Mouse (Mus musculus) brain, embryonic 14.5 days (tissue): ENCODE measurements around the gene Prr5l. TPM values are rescaled to one million over a fixed set of nuclear protein-coding genes. Genes with fewer than 3 reads are reported as not detected.
A peak's percentile ranks its signal among the peaks of the same experiment; 100 is the strongest.

Source experiments
- DNase-seq: peaks from one replicate; pipeline ENCODE4 v3.0.0-alpha.2; 2011; ENCODE audit warnings: low read depth
- CTCF ChIP-seq: fragments of 200-500 bp; IDR thresholded peaks from 2 replicates; pipeline ENCODE4 v1.5.1; 2012; ENCODE audit warnings: inconsistent platforms, mild to moderate bottlenecking, moderate library complexity, borderline replicate concordance; ENCODE audit not compliant: insufficient read depth, insufficient read length; ENCODE audit errors: extremely low read depth
- POLR2A ChIP-seq: fragments of 200-500 bp; IDR thresholded peaks from 2 replicates; pipeline ENCODE4 v1.6.1; 2012; ENCODE audit warnings: mild to moderate bottlenecking, inconsistent platforms, borderline replicate concordance; ENCODE audit not compliant: poor library complexity, insufficient read depth, insufficient read length, severe bottlenecking; ENCODE audit errors: extremely low read depth
- polyA plus RNA-seq: library from polyadenylated mRNA; depleted of rRNA; stranded (reverse); fragments of >200 nt; gene quantifications from 2 replicates; pipeline ENCODE4 v1.2.3, GENCODE M21; 2012; rRNA removed

Prr5l gene
- 4.1 and 4.7 TPM in 2 replicates for polyA plus RNA-seq

DNA sequence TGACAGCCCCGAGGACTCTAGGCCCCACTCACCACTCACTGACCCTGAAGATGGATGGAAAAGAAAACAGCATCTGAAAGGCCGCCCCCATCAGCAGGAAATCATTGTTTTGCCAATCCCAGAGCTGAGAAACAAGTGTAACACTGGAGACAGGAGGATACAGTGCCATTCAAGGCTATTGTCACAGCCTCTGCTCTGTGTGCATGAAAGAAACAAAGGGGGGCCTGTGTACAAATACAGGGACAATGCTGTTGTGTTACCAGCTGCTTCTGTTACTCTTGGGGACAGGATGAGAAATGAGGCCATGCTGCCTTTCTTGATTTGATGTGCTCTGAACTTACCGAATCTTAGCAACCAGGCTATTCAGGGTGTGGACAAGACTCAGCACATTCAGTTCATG lies at the start of gene Prr5l:
Prr5l (minus strand) TSS at position 30 of the 400 bp plus-strand sequence.
- no peak for DNase-seq
- TF ChIP-seq CTCF, result no peak
- no peak for TF ChIP-seq POLR2A

DNA sequence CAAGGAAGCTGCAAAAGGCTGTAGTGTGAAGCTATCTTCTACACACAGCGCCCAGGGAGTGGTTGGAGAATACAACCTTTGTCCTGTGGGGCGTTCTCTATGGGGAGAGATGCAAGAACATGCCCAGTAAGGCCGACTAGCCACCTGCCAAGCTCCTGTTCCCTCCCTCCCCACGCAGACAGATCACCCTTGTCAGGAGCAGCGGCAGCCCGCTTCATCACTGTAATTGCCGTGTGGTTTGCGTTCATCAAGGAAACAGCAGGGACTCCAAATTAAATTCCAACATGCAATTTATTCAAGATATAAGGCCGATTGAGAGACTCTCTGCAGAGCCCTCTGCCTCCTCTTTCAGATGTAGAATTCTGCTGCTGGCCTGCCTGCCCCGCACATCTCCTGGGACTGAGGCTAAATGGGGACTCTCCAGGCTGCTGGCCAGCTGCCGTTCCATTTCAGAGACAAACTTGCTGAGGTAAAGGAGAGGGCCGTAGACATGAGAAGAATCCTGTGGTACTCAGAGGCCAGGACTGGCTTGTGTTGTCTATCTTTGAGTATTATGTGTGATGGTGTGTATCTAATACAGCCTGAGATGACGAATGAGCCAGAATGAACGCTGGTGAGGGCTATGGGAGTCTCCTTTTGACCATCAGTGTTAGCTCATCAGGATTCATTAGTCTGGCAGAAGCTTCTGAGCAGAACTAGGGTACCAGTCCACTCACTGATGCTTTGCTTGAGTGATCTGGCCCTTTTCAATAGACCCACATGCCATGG lies 49.5 kb upstream of the Prr5l start:
- peak; percentile 80 for DNase-seq
- no peak for TF ChIP-seq POLR2A
- no peak for TF ChIP-seq CTCF

DNA sequence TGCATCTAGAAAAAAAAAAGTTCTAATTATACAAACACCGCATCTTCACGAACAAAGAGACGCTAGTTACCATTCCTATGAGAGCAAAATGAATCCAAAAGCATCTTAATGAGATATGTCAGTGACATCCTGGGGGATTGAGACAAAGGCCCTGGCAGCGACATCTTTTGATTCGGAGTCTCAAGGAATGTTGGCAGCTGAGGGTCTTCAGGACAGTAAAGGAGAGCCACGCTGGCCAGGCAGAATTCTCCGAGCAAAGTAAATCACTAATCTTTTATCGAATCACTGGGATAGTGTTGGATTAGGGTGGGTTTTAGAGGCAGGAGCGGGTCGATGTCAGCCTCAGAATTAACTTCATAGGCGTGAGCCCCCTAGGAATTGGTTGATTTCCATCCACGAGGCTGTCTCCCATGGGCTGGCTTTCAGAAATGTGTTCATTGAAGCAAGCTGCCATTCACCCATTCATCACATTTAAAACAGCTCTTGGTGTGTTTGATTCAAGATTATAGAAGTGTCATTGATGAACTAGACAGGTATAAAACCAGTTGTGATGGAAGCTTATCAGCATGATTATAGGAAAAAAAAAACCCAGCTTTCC lies 42.9 kb upstream of the Prr5l start:
- DNase-seq, result peak; percentile 72
- no peak for TF ChIP-seq POLR2A
- no peak for TF ChIP-seq CTCF

DNA sequence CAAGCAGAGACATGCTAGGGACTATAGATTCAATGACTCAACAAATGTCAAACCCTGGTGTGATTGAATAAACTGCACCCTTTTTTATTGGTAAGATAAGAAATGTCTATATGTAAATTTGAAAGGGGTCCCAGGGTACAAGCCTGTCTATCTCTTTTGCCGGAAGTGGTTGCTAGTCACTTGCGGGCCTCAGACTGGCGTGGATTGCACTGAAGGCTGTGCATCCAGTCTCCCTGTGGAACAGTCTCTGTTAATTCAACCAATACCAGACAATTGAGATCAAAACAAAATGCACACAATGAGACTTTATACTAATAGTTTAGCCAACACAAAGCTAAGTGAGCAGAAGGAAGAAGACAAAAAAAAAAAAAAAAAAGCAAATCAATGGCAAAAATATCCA lies 42.4 kb upstream of the Prr5l start:
- TF ChIP-seq CTCF, result no peak
- no peak for TF ChIP-seq POLR2A
- no peak for DNase-seq

DNA sequence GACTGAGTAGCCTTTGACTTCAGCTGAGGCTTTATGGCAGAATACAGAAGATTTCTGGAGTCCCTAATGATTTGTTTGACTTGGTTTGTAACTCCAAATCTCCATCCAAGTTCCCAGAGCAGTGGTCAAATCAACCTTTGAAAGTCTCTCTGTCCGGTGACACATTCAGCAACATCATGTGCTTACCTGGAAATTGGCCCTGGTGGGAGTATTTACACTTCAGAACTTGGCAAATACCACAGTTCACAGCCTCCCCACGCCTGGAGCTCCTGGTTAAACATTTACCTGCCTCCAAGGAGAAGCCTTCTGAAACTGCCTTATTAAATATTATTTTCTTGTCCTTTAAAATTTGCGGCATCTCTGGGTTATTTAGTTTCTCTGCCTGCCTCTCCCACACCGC lies 40.4 kb upstream of the Prr5l start:
- no peak for DNase-seq
- TF ChIP-seq CTCF, result no peak

DNA sequence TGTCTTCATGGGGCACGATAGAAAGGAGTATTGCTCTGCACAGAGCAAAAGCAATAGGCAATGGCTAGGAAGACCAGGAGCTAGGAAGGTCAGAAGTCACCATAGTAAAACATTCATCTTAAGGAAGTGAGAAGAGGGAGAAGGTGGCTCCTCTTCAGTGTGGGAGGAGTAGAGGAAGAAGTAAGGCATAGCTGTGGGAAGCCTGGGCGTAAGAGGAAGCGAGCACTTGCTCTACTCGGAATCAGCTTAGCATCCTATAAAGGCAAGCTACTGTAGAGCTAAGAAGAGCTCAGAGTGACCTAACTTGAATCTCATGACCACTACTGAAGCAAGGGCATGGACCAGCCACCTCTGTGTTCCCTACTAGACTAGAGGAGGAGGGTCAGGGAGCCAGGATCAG lies 39.5 kb upstream of the Prr5l start:
- no peak for DNase-seq
- no peak for TF ChIP-seq POLR2A
- no peak for TF ChIP-seq CTCF

DNA sequence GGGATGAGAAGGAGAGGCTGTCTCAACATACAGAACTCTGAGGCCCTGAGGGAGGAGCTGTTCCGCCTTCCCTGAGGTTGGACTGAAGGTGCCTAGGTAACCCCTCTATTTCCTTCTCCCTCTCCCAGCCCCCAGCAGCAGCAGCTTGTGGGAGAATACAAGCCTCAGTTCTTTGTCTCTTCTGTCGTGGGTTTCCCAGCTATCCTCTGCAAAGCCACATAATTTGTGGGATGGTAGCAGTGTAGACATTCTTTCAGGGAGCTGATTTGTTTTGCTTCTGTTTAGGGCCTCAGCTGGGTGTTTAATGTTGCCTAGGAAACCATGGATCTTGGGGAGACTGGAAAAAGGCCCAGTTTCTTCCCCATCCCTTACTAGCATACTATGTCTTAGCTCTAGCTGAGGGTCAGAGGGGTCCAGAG lies 37.3 kb upstream of the Prr5l start:
- TF ChIP-seq POLR2A, result no peak
- no peak for TF ChIP-seq CTCF
- peak; percentile 63 for DNase-seq

DNA sequence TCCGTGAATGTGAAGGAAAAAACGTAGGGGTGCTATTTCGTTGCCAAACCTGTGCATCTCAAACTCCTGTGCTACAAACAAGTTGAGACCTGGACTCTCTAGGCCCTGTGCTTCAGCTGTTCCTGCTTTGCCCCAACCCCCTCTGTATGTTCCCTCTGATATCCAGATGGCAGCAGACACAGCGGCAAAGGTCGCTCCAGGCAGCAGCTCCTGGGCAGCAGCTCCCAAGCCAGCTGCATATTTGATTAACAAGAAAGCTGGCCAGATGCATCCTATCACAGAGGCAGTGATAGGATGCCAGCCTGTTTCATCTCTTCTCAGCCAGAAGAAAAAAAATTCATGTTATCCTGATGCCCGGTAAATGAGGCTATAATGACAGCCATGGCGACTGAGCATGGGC lies 35.7 kb upstream of the Prr5l start:
- TF ChIP-seq CTCF (no peak), POLR2A (no peak)
- peak; percentile 51 for DNase-seq

DNA sequence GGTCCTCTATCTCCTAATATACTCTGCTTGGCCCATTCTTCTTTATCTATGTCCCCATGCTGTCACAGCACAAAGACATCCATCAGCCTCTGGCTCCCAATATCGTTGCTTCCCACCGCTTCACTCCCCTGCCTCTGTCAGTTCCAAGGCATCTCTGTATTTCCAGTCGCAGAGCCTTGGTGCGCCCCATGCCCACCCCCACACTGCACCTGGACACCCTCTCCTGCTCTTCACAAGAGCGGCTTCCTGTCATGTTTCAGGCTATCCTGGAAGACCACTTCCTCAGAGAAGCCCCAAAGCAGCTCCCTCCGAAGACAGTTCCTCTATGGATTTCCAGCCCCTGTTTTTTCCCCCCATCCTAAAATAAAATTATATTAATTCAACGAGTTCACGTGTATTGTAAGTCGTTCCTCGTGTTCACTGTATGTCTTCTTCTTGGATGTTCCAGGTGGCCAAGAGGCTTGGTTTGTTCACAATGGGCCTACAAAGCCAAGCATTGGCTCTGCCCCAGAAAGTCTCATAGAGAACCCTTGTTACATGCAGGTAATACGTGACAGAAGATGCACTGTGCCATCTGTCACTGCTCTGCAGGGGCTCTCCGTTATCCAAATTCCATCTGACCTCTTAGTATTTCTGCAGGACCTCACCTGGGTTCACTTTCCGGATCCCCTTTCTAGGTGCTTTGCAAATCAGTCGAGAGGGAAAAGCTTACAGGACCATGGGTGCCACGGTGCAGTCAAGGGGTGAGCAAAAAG lies 26.7 kb upstream of the Prr5l start:
- DNase-seq, result no peak
- TF ChIP-seq CTCF (no peak), POLR2A (no peak)

DNA sequence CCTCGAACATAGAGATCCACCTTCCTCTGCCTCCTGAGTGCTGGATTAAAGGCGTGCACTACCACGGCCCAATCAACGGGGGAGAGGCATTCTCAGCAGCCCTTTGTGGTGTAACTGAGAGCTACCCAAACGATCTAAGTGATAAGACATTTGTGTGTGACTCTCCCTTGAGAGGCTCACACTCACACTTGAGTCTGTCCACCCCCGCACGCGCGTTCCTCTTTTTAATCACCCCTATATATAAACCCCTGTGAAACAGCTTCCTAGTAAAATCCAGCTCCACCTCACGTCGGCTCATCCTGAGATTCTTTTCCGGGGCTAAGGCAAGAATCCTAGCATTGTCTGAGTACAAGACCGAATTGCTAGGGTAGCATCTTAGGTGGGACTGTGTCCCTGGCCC lies 25.9 kb upstream of the Prr5l start:
- no peak for DNase-seq
- TF ChIP-seq CTCF (no peak), POLR2A (no peak)

DNA sequence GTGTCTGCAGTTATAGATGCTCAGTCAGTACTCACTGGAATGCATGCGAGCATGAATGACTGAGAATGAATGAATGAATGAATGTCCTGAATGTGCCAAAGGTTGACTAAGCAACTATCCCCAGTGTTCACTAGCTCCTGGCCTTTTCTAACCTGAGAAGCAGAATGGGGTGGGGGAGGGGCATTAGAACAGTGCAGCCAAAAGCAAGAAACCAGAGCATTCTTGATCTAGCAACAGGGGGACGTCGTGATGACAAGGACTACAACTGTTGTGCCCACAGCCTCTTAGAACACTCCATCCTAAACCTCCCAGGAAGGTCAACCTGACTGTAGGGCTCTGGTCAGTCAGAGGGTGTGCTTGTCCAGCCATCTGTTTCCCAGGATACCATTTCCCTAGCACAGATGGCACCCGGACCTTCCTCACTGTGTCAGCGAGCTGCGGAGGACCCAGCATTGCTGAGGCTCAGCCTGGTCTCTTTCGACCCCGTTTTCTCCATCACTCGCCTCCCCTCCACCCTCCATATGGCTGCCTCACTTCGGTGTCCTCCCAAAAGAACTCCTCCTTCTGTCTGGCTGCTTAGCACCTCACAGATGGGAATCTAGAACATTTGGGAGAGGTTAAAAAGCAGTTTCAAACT lies 24.7 kb upstream of the Prr5l start:
- peak; percentile 42 for DNase-seq
- no peak for TF ChIP-seq CTCF
- TF ChIP-seq POLR2A, result no peak
